Mouse (Mus musculus) megakaryocyte, embryonic 14.5 days (primary cell): ENCODE data around the gene Ap3s2.

Experiments
- FLI1 ChIP-seq: IDR thresholded peaks from 2 replicates; pipeline ENCODE4 v1.6.1; 2012; ENCODE audit warnings: low read length, inconsistent platforms, mixed read lengths
- GATA1 ChIP-seq: IDR thresholded peaks from 3 replicates; pipeline ENCODE4 v1.6.1; 2012; ENCODE audit warnings: mixed read lengths, low read length, inconsistent platforms, borderline replicate concordance

GRCm38 (mm10) chr7:79892576-79893428 lies 27.6 kb downstream of the Ap3s2 start:
- TF ChIP-seq GATA1 (no peak), FLI1 (no peak)
